Mouse (Mus musculus) liver, embryonic 13.5 days (tissue): ENCODE measurements at regions not wholly inside any gene's neighbourhood (a gene's known extent, or its start where the extent isn't known, plus 50 kb on each side); places are given as distances from the start of the nearest gene placed in this dataset.

Experiments
- ATAC-seq: fragments of 200-750 bp; cut with Nextera tagmentation; 2 replicates; pipeline ENCODE4 v1.8.0; 2017; ENCODE audit warnings: low read depth, mild to moderate bottlenecking, moderate number of reproducible peaks, moderate library complexity
- DNase-seq: peaks from one replicate; pipeline ENCODE4 v3.0.0; 2022
- H3K27ac ChIP-seq: fragments of 300-500 bp; sonication (generic); 2 replicates; pipeline ENCODE4 v1.5.1; 2015; ENCODE audit warnings: moderate library complexity, mild to moderate bottlenecking, inconsistent platforms
- H3K27me3 ChIP-seq: fragments of 300-500 bp; sonication (generic); 2 replicates; pipeline ENCODE4 v1.6.1; 2015; ENCODE audit warnings: mild to moderate bottlenecking, inconsistent platforms
- H3K36me3 ChIP-seq: fragments of 300-500 bp; sonication (generic); 2 replicates; pipeline ENCODE4 v1.6.1; 2015; ENCODE audit warnings: mild to moderate bottlenecking, inconsistent platforms
- H3K4me1 ChIP-seq: fragments of 300-500 bp; sonication (generic); replicated peaks from 2 replicates; pipeline ENCODE4 v1.6.1; 2015; ENCODE audit warnings: inconsistent platforms
- H3K4me2 ChIP-seq: fragments of 300-500 bp; sonication (generic); 2 replicates; pipeline ENCODE4 v1.6.1; 2015; ENCODE audit warnings: inconsistent platforms, mild to moderate bottlenecking, moderate library complexity
- H3K4me3 ChIP-seq: fragments of 300-500 bp; sonication (generic); replicated peaks from 2 replicates; pipeline ENCODE4 v1.5.1; 2015; ENCODE audit warnings: mild to moderate bottlenecking, inconsistent platforms
- H3K9ac ChIP-seq: fragments of 300-500 bp; sonication (generic); 2 replicates; pipeline ENCODE4 v1.6.1; 2015; ENCODE audit warnings: mild to moderate bottlenecking, inconsistent platforms
- H3K9me3 ChIP-seq: fragments of 300-500 bp; sonication (generic); replicated peaks from 2 replicates; pipeline ENCODE4 v1.6.1; 2016; ENCODE audit warnings: inconsistent platforms
- WGBS: fragments of 180-500 bp; shearing (Covaris S2); methylation state at CpG from one replicate; pipeline ENCODE4 v1.1.7; 2015; ENCODE audit not compliant: insufficient replicate concordance; 5-methylcytosine and 5-hydroxymethylcytosine counted together

GRCm38 (mm10) chr7:70799031-70799766, 432.7 kb upstream of the Nr2f2 start:
- DNase-seq (no peak), ATAC-seq (no peak)
- WGBS = 51% methylated on average over 6 of the region's 6 CpGs
- Histone ChIP-seq H3K36me3 (no peaks in the 10 kb centered on the region), H3K4me3 (no peak overlapping the region), H3K27me3 (no peaks in the 10 kb centered on the region), H3K4me2 (no peak overlapping the region), H3K27ac (no peak overlapping the region), H3K9me3 (no peaks in the 10 kb centered on the region), H3K9ac (no peak overlapping the region), H3K4me1 (no peaks in the 10 kb centered on the region)

DNA sequence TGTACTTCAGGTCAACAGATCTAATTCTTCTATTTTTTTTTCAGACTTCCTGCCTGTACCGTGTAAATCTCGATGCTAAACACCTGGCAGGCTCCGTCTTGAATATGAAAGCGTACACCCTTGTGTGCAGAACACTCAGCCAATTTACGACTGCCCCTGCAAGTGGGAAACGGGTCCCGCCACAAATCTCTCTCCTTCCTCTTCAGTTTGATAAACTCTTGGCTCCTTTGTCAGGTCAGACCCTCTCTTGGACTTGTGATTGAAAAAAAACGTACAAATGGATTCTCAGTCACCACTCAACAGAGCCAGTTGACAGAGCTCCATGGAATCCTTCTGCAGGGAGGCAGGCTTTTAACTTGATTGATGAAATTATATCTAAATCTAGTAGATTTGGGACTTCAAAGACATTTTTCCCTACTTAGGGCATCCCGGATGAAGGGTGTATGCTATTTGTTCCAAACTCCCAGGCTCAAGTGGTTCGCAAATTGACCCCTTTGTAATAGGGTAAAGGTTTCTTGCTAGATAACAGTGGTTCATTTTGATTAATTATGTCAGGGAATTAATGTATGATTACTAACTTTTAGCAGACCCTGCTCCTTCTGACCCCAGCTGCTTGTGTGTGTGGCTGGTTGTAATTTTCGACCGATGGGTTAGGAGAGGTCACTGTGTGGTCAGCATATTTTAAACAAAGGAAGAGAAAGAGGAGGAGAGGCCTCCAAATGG, 429.7 kb upstream of the Nr2f2 start:
- no peak overlapping the region for H3K27ac ChIP-seq
- no peak overlapping the region for H3K4me3 ChIP-seq
- 50% methylated on average over 12 of the region's 12 CpGs for WGBS
- no peaks in the 10 kb centered on the region for H3K36me3 ChIP-seq
- H3K27me3 ChIP-seq = no peaks in the 10 kb centered on the region
- H3K9ac ChIP-seq = no peak overlapping the region
- H3K4me2 ChIP-seq = no peak overlapping the region
- H3K4me1 ChIP-seq = no peaks in the 10 kb centered on the region
- DNase-seq = no peak
- ATAC-seq = no peak
- H3K9me3 ChIP-seq = no peaks in the 10 kb centered on the region

GRCm38 (mm10) chr7:70788902-70789796, 422.6 kb upstream of the Nr2f2 start:
- Histone ChIP-seq H3K4me1 (no peaks in the 10 kb centered on the region), H3K4me3 (no peak overlapping the region), H3K9ac (no peak overlapping the region), H3K27me3 (no peaks in the 10 kb centered on the region), H3K4me2 (no peak overlapping the region; the same call in 1 of the 2 replicates), H3K36me3 (no peaks in the 10 kb centered on the region), H3K9me3 (no peaks in the 10 kb centered on the region), H3K27ac (no peak overlapping the region)
- WGBS = 13% methylated on average over 21 of the region's 21 CpGs
- DNase-seq (no peak), ATAC-seq (no peak)

- no peaks in the 10 kb centered on the region for H3K36me3 ChIP-seq
- H3K9me3 ChIP-seq = no peaks in the 10 kb centered on the region
- no peak overlapping the region for H3K27ac ChIP-seq
- DNase-seq (no peak), ATAC-seq (no peak)
- H3K9ac ChIP-seq = no peak overlapping the region
- WGBS = 13% methylated on average over 5 of the region's 5 CpGs
- no peaks in the 10 kb centered on the region for H3K4me1 ChIP-seq
- H3K4me2 ChIP-seq = no peak overlapping the region
- H3K27me3 ChIP-seq = no peaks in the 10 kb centered on the region
- no peak overlapping the region for H3K4me3 ChIP-seq
These were observed 421.4 kb upstream of the Nr2f2 start for GRCm38 (mm10) chr7:70787966-70788365.

DNA sequence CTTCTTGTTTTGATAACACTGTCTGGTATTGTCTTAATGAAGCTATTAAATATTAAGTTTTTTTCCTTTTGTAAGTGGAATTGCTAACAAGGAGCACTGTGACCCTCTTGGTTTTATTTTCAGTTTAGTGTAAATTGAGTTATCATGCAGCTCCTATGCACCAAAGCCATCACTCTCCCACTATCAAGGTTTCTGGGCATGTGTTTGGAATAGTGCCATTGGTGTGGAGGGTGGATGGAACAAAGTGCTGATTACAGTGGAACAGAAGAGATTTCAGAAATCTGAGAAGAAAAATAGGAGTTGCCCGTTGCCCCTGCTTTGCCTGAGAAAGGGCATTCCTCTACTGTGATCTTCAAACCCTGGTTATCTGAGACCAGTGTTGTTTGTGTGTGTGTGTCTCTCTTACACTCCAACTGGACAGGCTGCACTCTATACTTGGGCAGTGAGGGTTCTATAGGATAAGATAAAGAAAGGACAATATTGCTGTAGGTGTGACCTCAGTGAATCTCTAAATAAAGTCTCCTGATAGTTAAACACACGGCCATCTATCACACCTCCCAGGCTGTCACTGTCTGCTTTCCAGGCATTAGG, 414.3 kb upstream of the Nr2f2 start:
- H3K4me2 ChIP-seq = no peak overlapping the region
- no peak overlapping the region for H3K4me3 ChIP-seq
- DNase-seq (no peak), ATAC-seq (no peak)
- H3K9ac ChIP-seq = no peak overlapping the region
- H3K9me3 ChIP-seq = no peaks in the 10 kb centered on the region
- H3K27ac ChIP-seq = no peak overlapping the region
- no peaks in the 10 kb centered on the region for H3K27me3 ChIP-seq
- 34% methylated on average over 2 of the region's 2 CpGs for WGBS
- no peaks in the 10 kb centered on the region for H3K36me3 ChIP-seq
- no peaks in the 10 kb centered on the region for H3K4me1 ChIP-seq

GRCm38 (mm10) chr7:70777763-70778162, 411.2 kb upstream of the Nr2f2 start:
- Histone ChIP-seq H3K36me3 (no peaks in the 10 kb centered on the region), H3K27me3 (no peaks in the 10 kb centered on the region), H3K27ac (no peak overlapping the region), H3K4me1 (no peaks in the 10 kb centered on the region), H3K9ac (no peak overlapping the region), H3K9me3 (no peaks in the 10 kb centered on the region), H3K4me3 (no peak overlapping the region), H3K4me2 (no peak overlapping the region)
- ATAC-seq (no peak), DNase-seq (no peak)
- 48% methylated on average over 4 of the region's 4 CpGs for WGBS

GRCm38 (mm10) chr7:70769655-70770054, 403.1 kb upstream of the Nr2f2 start:
- Histone ChIP-seq H3K4me1 (no peaks in the 10 kb centered on the region), H3K27ac (no peak overlapping the region), H3K27me3 (no peaks in the 10 kb centered on the region), H3K36me3 (no peaks in the 10 kb centered on the region), H3K9me3 (no peaks in the 10 kb centered on the region), H3K9ac (no peak overlapping the region), H3K4me2 (no peak overlapping the region), H3K4me3 (no peak overlapping the region)
- 43% methylated on average over 6 of the region's 6 CpGs for WGBS
- ATAC-seq (no peak), DNase-seq (no peak)

- 56% methylated on average over 5 of the region's 5 CpGs for WGBS
- no peak overlapping the region for H3K4me2 ChIP-seq
- no peak overlapping the region for H3K4me3 ChIP-seq
- H3K27me3 ChIP-seq = no peaks in the 10 kb centered on the region
- ATAC-seq (no peak), DNase-seq (no peak)
- no peak overlapping the region for H3K27ac ChIP-seq
- no peaks in the 10 kb centered on the region for H3K4me1 ChIP-seq
- no peaks in the 10 kb centered on the region for H3K9me3 ChIP-seq
- H3K9ac ChIP-seq = no peak overlapping the region
- H3K36me3 ChIP-seq = no peaks in the 10 kb centered on the region
These were observed 401.2 kb upstream of the Nr2f2 start for GRCm38 (mm10) chr7:70767697-70768096.

DNA sequence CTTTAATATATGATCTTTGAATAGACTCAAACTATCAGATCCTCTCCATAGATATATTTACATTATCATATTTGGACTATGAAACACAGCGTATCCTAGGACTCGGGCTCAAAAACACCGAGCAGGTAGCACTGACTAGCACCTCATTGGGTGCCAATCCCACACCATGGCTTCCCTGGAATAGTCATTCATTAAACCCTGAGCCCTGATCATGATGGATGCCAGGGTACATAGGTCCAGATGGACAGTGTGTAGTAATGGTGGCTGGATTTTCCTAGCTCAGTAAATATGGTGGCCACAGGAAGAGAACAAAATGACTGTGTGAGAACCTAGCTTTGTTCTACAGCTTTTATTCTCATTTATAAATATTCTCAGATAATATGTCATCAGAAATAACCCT, 390.1 kb upstream of the Nr2f2 start:
- no peak for ATAC-seq
- WGBS = 72% methylated on average over 3 of the region's 3 CpGs

DNA sequence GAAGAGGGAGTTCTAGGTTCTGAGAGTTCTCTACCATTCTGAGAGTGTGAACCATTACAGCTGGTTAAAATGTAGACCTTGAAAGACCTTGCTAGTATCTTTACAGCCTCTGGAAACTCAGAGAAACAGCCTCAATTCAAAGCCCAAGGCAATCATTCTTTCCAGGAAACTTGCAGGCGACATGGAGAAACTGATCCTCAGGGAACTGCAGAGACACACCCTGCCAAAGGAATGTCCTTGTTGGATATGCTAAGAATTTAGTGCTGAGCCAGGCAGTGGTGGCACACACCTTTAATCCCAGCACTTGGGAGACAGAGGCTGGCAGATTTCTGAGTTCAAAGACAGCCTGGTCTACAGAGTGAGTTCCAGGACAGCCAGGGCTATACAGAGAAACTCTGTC, 388.3 kb upstream of the Nr2f2 start:
- 49% methylated on average over 1 of the region's 1 CpGs for WGBS
- Histone ChIP-seq H3K27ac (no peak overlapping the region), H3K4me2 (no peak overlapping the region), H3K9ac (no peak overlapping the region), H3K36me3 (no peaks in the 10 kb centered on the region), H3K4me3 (no peak overlapping the region), H3K4me1 (no peaks in the 10 kb centered on the region), H3K9me3 (0 out of 2 replicates have a peak, but pooled peaks cover 4% of the 10 kb centered on the region), H3K27me3 (no peaks in the 10 kb centered on the region)
- ATAC-seq (no peak), DNase-seq (no peak)

More for the DNA sequence above, 390.1 kb upstream of the Nr2f2 start:
- no peak overlapping the region for H3K9ac ChIP-seq
- H3K4me2 ChIP-seq = no peak overlapping the region
- DNase-seq = no peak
- H3K27ac ChIP-seq = no peak overlapping the region
- H3K9me3 ChIP-seq = 0 out of 2 replicates have a peak, but pooled peaks cover 4% of the 10 kb centered on the region
- no peaks in the 10 kb centered on the region for H3K27me3 ChIP-seq
- no peak overlapping the region for H3K4me3 ChIP-seq
- H3K36me3 ChIP-seq = no peaks in the 10 kb centered on the region
- H3K4me1 ChIP-seq = no peaks in the 10 kb centered on the region

GRCm38 (mm10) chr7:70752802-70753218, 386.3 kb upstream of the Nr2f2 start:
- H3K4me2 ChIP-seq = no peak overlapping the region
- DNase-seq (no peak), ATAC-seq (no peak)
- H3K4me3 ChIP-seq = no peak overlapping the region
- H3K27ac ChIP-seq = no peak overlapping the region
- no peaks in the 10 kb centered on the region for H3K36me3 ChIP-seq
- no peak overlapping the region for H3K9ac ChIP-seq
- 83% methylated on average over 12 of the region's 12 CpGs for WGBS
- H3K27me3 ChIP-seq = no peaks in the 10 kb centered on the region
- H3K9me3 ChIP-seq = 0 out of 2 replicates have a peak, but pooled peaks cover 4% of the 10 kb centered on the region
- H3K4me1 ChIP-seq = no peaks in the 10 kb centered on the region
